Mouse (Mus musculus) stomach, embryonic 14.5 days (tissue): ENCODE data around the gene Gsg1. TPM values are rescaled to one million over a fixed set of nuclear protein-coding genes. Genes with fewer than 3 reads are reported as not detected.

Experiments
- ATAC-seq: fragments of 200-750 bp; cut with Nextera tagmentation; 2 replicates; pipeline ENCODE4 v1.8.0; 2017; ENCODE audit warnings: low read depth, moderate TSS enrichment; ENCODE audit not compliant: insufficient number of reproducible peaks, insufficient read depth, low FRiP score
- H3K27ac ChIP-seq: fragments of 300-500 bp; sonication (generic); 2 replicates; pipeline ENCODE4 v1.5.1; 2014; ENCODE audit warnings: mild to moderate bottlenecking, low read length, moderate library complexity, mixed read lengths
- H3K27me3 ChIP-seq: fragments of 300-500 bp; sonication (generic); 2 replicates; pipeline ENCODE4 v1.6.1; 2014; ENCODE audit warnings: low read length, control low read depth, mixed read lengths; ENCODE audit not compliant: control insufficient read depth, insufficient read depth
- H3K36me3 ChIP-seq: fragments of 300-500 bp; sonication (generic); 2 replicates; pipeline ENCODE4 v1.6.1; 2014; ENCODE audit warnings: mild to moderate bottlenecking, control low read depth, low read length, moderate library complexity, mixed read lengths; ENCODE audit not compliant: control insufficient read depth, insufficient read depth
- H3K4me1 ChIP-seq: fragments of 300-500 bp; sonication (generic); 2 replicates; pipeline ENCODE4 v1.6.1; 2014; ENCODE audit warnings: low read length, control low read depth, mixed read lengths; ENCODE audit not compliant: control insufficient read depth, insufficient read depth
- H3K4me2 ChIP-seq: fragments of 300-500 bp; sonication (generic); replicated peaks from 2 replicates; pipeline ENCODE4 v1.6.1; 2014; ENCODE audit warnings: low read depth, low read length, control low read depth
- H3K4me3 ChIP-seq: fragments of 300-500 bp; sonication (generic); 2 replicates; pipeline ENCODE4 v1.5.1; 2014; ENCODE audit warnings: low read depth, low read length, control low read depth
- H3K9ac ChIP-seq: fragments of 300-500 bp; sonication (generic); replicated peaks from 2 replicates; pipeline ENCODE4 v1.6.1; 2014; ENCODE audit warnings: low read depth, mild to moderate bottlenecking, control low read depth, low read length, moderate library complexity, mixed read lengths
- H3K9me3 ChIP-seq: fragments of 300-500 bp; sonication (generic); 2 replicates; pipeline ENCODE4 v1.6.1; 2016; ENCODE audit warnings: low read depth, low read length, control low read depth; ENCODE audit not compliant: control insufficient read depth
- WGBS: fragments of 180-500 bp; shearing (Covaris S2); extraction: QIAGEN DNeasy Blood & Tissue Kit; methylation state at CpG from one replicate; pipeline ENCODE4 v1.1.7; 2014; 5-methylcytosine and 5-hydroxymethylcytosine counted together
- polyA plus RNA-seq: library from polyadenylated mRNA; unstranded; fragments of >200 nt; fragmentation: Nextera tagmentation; extraction: Ambion mirVana; gene quantifications from 2 replicates; pipeline ENCODE4 v1.2.1, GENCODE M21; 2014

Gsg1 gene
- polyA plus RNA-seq, 1 experiment from 2014 or later, result 0.65 TPM

- ATAC-seq, result no peak
- Histone ChIP-seq H3K27me3 (no peaks in the 10 kb centered on the region), H3K27ac (peak overlapping the region; percentile 10), H3K4me2 (no peak overlapping the region), H3K9me3 (peaks cover 3% of the 10 kb centered on the region; the same call in 1 of the 2 replicates), H3K36me3 (no peaks in the 10 kb centered on the region), H3K9ac (no peak overlapping the region), H3K4me3 (no peak overlapping the region), H3K4me1 (peaks cover 22% of the 10 kb centered on the region)
- WGBS, result 61% methylated on average over 19 of the region's 19 CpGs
Measured at GRCm38 (mm10) chr6:135250926-135251699, 3.0 kb downstream of the Gsg1 start.

GRCm38 (mm10) chr6:135249846-135250531 is 4.2 kb downstream of the Gsg1 start:
- H3K9ac ChIP-seq, result no peak overlapping the region
- peak; percentile 74; the same call in 1 of the 2 replicates for ATAC-seq

DNA sequence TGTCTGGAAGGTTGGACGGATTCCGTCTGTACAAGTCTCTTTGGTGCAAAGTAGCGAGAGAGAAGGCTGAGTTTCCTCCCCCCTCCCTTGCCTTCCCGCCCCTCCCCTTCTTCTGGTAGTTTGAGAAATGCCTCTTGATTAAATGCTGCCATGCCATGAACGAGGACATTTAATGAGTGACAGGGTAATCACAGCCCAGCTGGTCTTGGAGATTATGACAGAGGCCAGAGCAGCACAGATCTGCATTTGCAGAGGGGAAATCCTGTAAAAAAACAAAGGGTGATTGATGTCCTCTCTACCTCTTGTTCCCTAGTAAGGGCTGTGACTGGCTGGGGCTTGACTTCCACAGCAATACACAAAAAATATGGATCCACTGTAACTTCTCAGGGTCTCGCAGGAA is 6.3 kb downstream of the Gsg1 start:
- H3K9ac ChIP-seq, result no peak overlapping the region
- no peak overlapping the region for H3K27ac ChIP-seq
- no peaks in the 10 kb centered on the region for H3K36me3 ChIP-seq
- H3K4me1 ChIP-seq, result peaks cover 21% of the 10 kb centered on the region
- H3K9me3 ChIP-seq, result no peaks in the 10 kb centered on the region
- H3K27me3 ChIP-seq, result no peaks in the 10 kb centered on the region
- no peak overlapping the region for H3K4me2 ChIP-seq
- 52% methylated on average over 6 of the region's 6 CpGs for WGBS
- no peak overlapping the region for H3K4me3 ChIP-seq
- ATAC-seq, result no peak

More at GRCm38 (mm10) chr6:135249846-135250531, 4.2 kb downstream of the Gsg1 start:
- Histone ChIP-seq H3K9me3 (no peaks in the 10 kb centered on the region), H3K4me1 (peaks cover 22% of the 10 kb centered on the region), H3K4me2 (no peak overlapping the region; the same call in 1 of the 2 replicates), H3K27ac (peak overlapping the region; percentile 49; the same call in 1 of the 2 replicates), H3K4me3 (no peak overlapping the region), H3K27me3 (no peaks in the 10 kb centered on the region), H3K36me3 (no peaks in the 10 kb centered on the region)
- 41% methylated on average over 19 of the region's 19 CpGs for WGBS

GRCm38 (mm10) chr6:135245586-135245985 is 8.6 kb downstream of the Gsg1 start:
- Histone ChIP-seq H3K27me3 (no peaks in the 10 kb centered on the region), H3K36me3 (no peaks in the 10 kb centered on the region), H3K27ac (no peak overlapping the region), H3K4me1 (peaks cover 4% of the 10 kb centered on the region; the same call in 1 of the 2 replicates), H3K4me3 (no peak overlapping the region), H3K9ac (no peak overlapping the region), H3K9me3 (no peaks in the 10 kb centered on the region), H3K4me2 (no peak overlapping the region)
- 71% methylated on average over 8 of the region's 8 CpGs for WGBS
- ATAC-seq, result no peak

DNA sequence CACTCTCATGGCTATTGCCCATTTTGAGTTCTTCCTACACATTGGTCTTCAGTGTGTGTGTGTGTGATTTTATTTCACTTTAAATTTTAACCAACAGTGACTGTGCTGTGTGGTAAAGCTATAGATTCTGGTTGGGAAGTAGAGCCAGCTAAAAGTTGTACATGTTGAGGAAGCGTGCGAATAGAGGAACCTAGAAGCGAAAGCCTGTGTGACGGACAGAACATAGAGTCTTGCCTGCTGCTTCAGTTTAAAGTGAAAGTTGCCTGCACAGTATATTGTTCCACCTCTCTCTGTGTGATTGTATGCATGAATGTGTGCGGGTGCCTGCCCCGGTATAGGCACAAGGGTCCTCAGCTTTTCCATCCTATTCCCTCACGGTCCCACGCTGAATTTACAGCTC is 13.8 kb downstream of the Gsg1 start:
- Histone ChIP-seq H3K4me2 (no peak overlapping the region), H3K9me3 (no peaks in the 10 kb centered on the region), H3K27me3 (no peaks in the 10 kb centered on the region), H3K27ac (no peak overlapping the region), H3K4me3 (no peak overlapping the region), H3K36me3 (no peaks in the 10 kb centered on the region), H3K4me1 (no peaks in the 10 kb centered on the region), H3K9ac (no peak overlapping the region)
- no peak for ATAC-seq
- 91% methylated on average over 8 of the region's 8 CpGs for WGBS

DNA sequence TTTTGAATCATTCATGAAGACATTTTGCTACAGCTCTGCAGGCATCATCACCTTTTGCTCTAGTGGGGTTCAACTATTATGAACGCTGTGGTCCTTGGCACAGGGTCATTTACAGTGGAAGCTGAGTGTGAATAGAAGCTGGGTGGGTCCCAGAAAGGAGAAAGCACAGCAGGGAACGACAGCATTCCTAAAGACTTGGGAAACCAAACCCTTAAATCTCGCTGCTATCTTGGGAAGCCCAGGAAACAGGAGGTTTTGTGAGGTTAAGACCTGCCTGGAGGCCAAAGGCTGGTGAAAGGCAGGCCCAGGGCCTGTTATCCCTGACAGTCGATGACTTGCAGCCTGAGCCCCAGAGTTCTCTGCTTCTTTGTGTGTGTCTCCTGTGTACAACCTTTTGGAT is 15.9 kb downstream of the Gsg1 start:
- no peak for ATAC-seq

DNA sequence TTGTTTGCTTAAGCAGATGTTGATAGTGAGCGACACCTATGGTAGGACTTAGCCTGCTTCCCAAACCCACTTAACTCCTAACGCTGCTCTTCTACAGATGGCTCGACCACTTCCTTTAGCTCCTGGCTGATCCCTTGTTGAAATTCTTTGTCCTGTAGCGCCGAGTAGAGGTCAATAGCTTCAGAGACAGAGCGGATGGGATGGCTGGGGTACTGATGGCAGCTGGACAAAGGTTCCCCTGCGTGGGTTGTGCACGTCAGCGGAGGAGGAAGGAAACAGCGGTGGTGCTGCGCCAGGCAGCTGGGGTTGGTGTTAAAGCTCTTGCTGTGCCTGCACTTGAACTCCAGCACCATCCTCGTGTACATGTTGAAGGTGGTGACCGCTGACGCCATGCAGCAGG is 16.8 kb downstream of the Gsg1 start:
- no peaks in the 10 kb centered on the region; the same call in 1 of the 2 replicates for H3K36me3 ChIP-seq
- H3K4me1 ChIP-seq, result no peaks in the 10 kb centered on the region
- H3K9ac ChIP-seq, result no peak overlapping the region
- H3K27ac ChIP-seq, result no peak overlapping the region
- no peaks in the 10 kb centered on the region for H3K9me3 ChIP-seq
- no peak overlapping the region for H3K4me3 ChIP-seq
- 69% methylated on average over 14 of the region's 14 CpGs for WGBS
- H3K4me2 ChIP-seq, result no peak overlapping the region
- no peaks in the 10 kb centered on the region for H3K27me3 ChIP-seq
- ATAC-seq, result peak; percentile 20; the same call in 1 of the 2 replicates

More for the DNA sequence above, 15.9 kb downstream of the Gsg1 start:
- H3K9me3 ChIP-seq, result no peaks in the 10 kb centered on the region
- no peaks in the 10 kb centered on the region for H3K4me1 ChIP-seq
- WGBS, result 51% methylated on average over 4 of the region's 4 CpGs
- no peak overlapping the region for H3K4me2 ChIP-seq
- H3K9ac ChIP-seq, result no peak overlapping the region
- H3K27me3 ChIP-seq, result no peaks in the 10 kb centered on the region
- no peaks in the 10 kb centered on the region; the same call in 1 of the 2 replicates for H3K36me3 ChIP-seq
- H3K4me3 ChIP-seq, result no peak overlapping the region
- H3K27ac ChIP-seq, result no peak overlapping the region

GRCm38 (mm10) chr6:135236576-135236975 is 17.6 kb downstream of the Gsg1 start:
- H3K9me3 ChIP-seq, result no peaks in the 10 kb centered on the region
- no peak overlapping the region for H3K4me3 ChIP-seq
- no peak overlapping the region for H3K27ac ChIP-seq
- 88% methylated on average over 3 of the region's 3 CpGs for WGBS
- H3K4me2 ChIP-seq, result no peak overlapping the region
- H3K36me3 ChIP-seq, result peaks cover 4% of the 10 kb centered on the region; the same call in 1 of the 2 replicates
- no peaks in the 10 kb centered on the region for H3K27me3 ChIP-seq
- no peaks in the 10 kb centered on the region for H3K4me1 ChIP-seq
- no peak for ATAC-seq
- H3K9ac ChIP-seq, result no peak overlapping the region
